Mouse (Mus musculus) embryonic stem cell, embryonic (primary cell): ENCODE results near the gene Kng1.

Source experiments
- CTCF ChIA-PET, 4 experiments: fragments of 300-600 bp in 2 of 4; fragments of 350-600 bp in 2 of 4; sonication (Branson Sonifier 250); formaldehyde crosslinking; loops; one replicate each; lab custom pipeline; 2022; ENCODE audit warnings: inconsistent platforms in 2 of 4; lab: Charles Lee
- POLR2A ChIA-PET, 4 experiments: fragments of 300-600 bp in 2 of 4; fragments of 350-600 bp in 2 of 4; sonication (Branson Sonifier 250); formaldehyde crosslinking; loops; one replicate each; lab custom pipeline; 2022; ENCODE audit warnings: antibody characterized with exemption in 4 of 4, inconsistent platforms in 1 of 4; lab: Charles Lee

Gene Kng1

GRCm38 (mm10) chr16:23106121-23106520 lies 48.5 kb downstream of the Kng1 start:
- POLR2A ChIA-PET: interaction anchor here (0.8 to 11.3 kb wide), 19 partner anchors 6 to 703 kb away, joined by 3 to 588 read pairs (median 43); partner anchors contain the start of gene Rfc4 (in 4 of the 4)

GRCm38 (mm10) chr16:23107231-23107942 lies 49.7 kb downstream of the Kng1 start, which contains the start of gene Eif4a2:
Eif4a2 (plus strand) TSS chr16:23107444.
- ChIA-PET POLR2A (interaction anchor here (0.5 to 11.3 kb wide), 85 partner anchors 5 to 1952 kb away, joined by 3 to 588 read pairs (median 4); partner anchors contain the start of genes Rfc4 (in 4 of the 4), Dnajb11 (in 2 of the 4), Tbccd1 (in 2 of the 4) and Bcl6 (in 1 of the 4)), CTCF (interaction anchor here in 2 of 4 experiments (0.9 to 1.6 kb wide), 3 partner anchors 15 to 19 kb away, joined by 3 to 10 read pairs (median 4); no protein-coding TSS in a partner anchor)

More at GRCm38 (mm10) chr16:23106121-23106520, 48.5 kb downstream of the Kng1 start:
- CTCF ChIA-PET: no interaction called here

- POLR2A ChIA-PET: interaction anchor here (0.6 to 11.3 kb wide), 92 partner anchors 6 to 1951 kb away, joined by 3 to 588 read pairs (median 4); partner anchors contain the start of genes Rfc4 (in 4 of the 4), Dnajb11 (in 2 of the 4), Tbccd1 (in 2 of the 4) and Bcl6 (in 1 of the 4)
- CTCF ChIA-PET: interaction anchor here in 1 of 4 experiments (1.6 kb wide), 2 partner anchors 15 to 19 kb away, joined by 3 to 10 read pairs; no protein-coding TSS in a partner anchor
Observed at GRCm38 (mm10) chr16:23107946-23108759, 50.5 kb downstream of the Kng1 start.

GRCm38 (mm10) chr16:23108943-23109342 lies 51.3 kb downstream of the Kng1 start:
- CTCF ChIA-PET: no interaction called here
- POLR2A ChIA-PET: interaction anchor here (0.5 to 11.3 kb wide), 49 partner anchors 7 to 1399 kb away, joined by 3 to 588 read pairs (median 7); partner anchors contain the start of genes Rfc4 (in 4 of the 4), Dnajb11 (in 1 of the 4), Etv5 (in 1 of the 4) and Tbccd1 (in 1 of the 4)

- POLR2A ChIA-PET: interaction anchor here (0.6 to 11.3 kb wide), 40 partner anchors 7 to 1864 kb away, joined by 3 to 588 read pairs (median 6); partner anchors contain the start of genes Rfc4 (in 4 of the 4), Dnajb11 (in 1 of the 4) and Tbccd1 (in 1 of the 4)
Observed at GRCm38 (mm10) chr16:23109350-23110280, 52.0 kb downstream of the Kng1 start.

GRCm38 (mm10) chr16:23112348-23112747 lies 54.7 kb downstream of the Kng1 start:
- ChIA-PET POLR2A (interaction anchor here (0.6 to 11.3 kb wide), 15 partner anchors 9 to 548 kb away, joined by 3 to 588 read pairs (median 21); partner anchors contain the start of gene Rfc4 (in 2 of the 4)), CTCF (no interaction called here)

More at GRCm38 (mm10) chr16:23109350-23110280, 52.0 kb downstream of the Kng1 start:
- CTCF ChIA-PET: no interaction called here

GRCm38 (mm10) chr16:23112861-23113435 lies 55.3 kb downstream of the Kng1 start:
- ChIA-PET POLR2A (interaction anchor here (0.5 to 11.3 kb wide), 18 partner anchors 9 to 548 kb away, joined by 3 to 588 read pairs (median 16); partner anchors contain the start of gene Rfc4 (in 2 of the 4)), CTCF (no interaction called here)

- ChIA-PET POLR2A (interaction anchor here (0.6 to 11.3 kb wide), 22 partner anchors 9 to 1041 kb away, joined by 3 to 588 read pairs (median 13); partner anchors contain the start of gene Rfc4 (in 3 of the 4)), CTCF (interaction anchor here in 3 of 4 experiments (0.6 to 1.0 kb wide), 3 partner anchors 14 to 25 kb away, joined by 3 to 9 read pairs (median 3); no protein-coding TSS in a partner anchor)
Observed at GRCm38 (mm10) chr16:23113903-23114302, 56.2 kb downstream of the Kng1 start.

- ChIA-PET CTCF (interaction anchor here in 3 of 4 experiments (0.6 to 1.0 kb wide), 3 partner anchors 15 to 26 kb away, joined by 3 to 9 read pairs (median 3); no protein-coding TSS in a partner anchor), POLR2A (interaction anchor here (0.6 to 11.3 kb wide), 23 partner anchors 10 to 1041 kb away, joined by 3 to 588 read pairs (median 12); partner anchors contain the start of gene Rfc4 (in 4 of the 4))
Observed at GRCm38 (mm10) chr16:23114339-23115171, 56.9 kb downstream of the Kng1 start.

- POLR2A ChIA-PET: interaction anchor here (0.9 to 11.3 kb wide), 15 partner anchors 7 to 253 kb away, joined by 3 to 588 read pairs (median 43); partner anchors contain the start of genes Eif4a2 (in 3 of the 4) and Rfc4 (in 1 of the 4)
- CTCF ChIA-PET: no interaction called here
Observed at GRCm38 (mm10) chr16:23115486-23115885, 57.8 kb downstream of the Kng1 start.

GRCm38 (mm10) chr16:23117173-23117572 lies 59.5 kb downstream of the Kng1 start:
- CTCF ChIA-PET: no interaction called here
- POLR2A ChIA-PET: interaction anchor here in 2 of 4 experiments (1.0 to 11.3 kb wide), 7 partner anchors 9 to 27 kb away, joined by 3 to 588 read pairs (median 295); partner anchors contain the start of genes Eif4a2 (in 2 of the 2) and Rfc4 (in 1 of the 2)

- ChIA-PET POLR2A (interaction anchor here in 3 of 4 experiments (0.6 to 13.5 kb wide), 11 partner anchors 11 to 1155 kb away, joined by 3 to 373 read pairs (median 6); partner anchors contain the start of gene Eif4a2 (in 2 of the 3)), CTCF (interaction anchor here in 2 of 4 experiments (0.6 to 0.9 kb wide), 4 partner anchors 15 to 1133 kb away, joined by 3 to 5 read pairs (median 3); partner anchors contain the start of gene Eif4a2 (in 1 of the 2))
Observed at GRCm38 (mm10) chr16:23122446-23122845, 64.8 kb downstream of the Kng1 start.

- ChIA-PET POLR2A (interaction anchor here in 3 of 4 experiments (0.6 to 13.5 kb wide), 10 partner anchors 11 to 218 kb away, joined by 3 to 373 read pairs (median 6); partner anchors contain the start of gene Eif4a2 (in 2 of the 3)), CTCF (interaction anchor here in 2 of 4 experiments (0.6 to 0.9 kb wide), 4 partner anchors 15 to 1134 kb away, joined by 3 to 13 read pairs (median 3); partner anchors contain the start of gene Eif4a2 (in 1 of the 2))
Observed at GRCm38 (mm10) chr16:23123104-23123503, 65.4 kb downstream of the Kng1 start.

GRCm38 (mm10) chr16:23124398-23124797 lies 66.7 kb downstream of the Kng1 start:
- CTCF ChIA-PET: no interaction called here
- POLR2A ChIA-PET: interaction anchor here in 2 of 4 experiments (1.2 to 13.5 kb wide), 9 partner anchors 11 to 52 kb away, joined by 3 to 373 read pairs (median 105); partner anchors contain the start of gene Eif4a2 (in 2 of the 2)
